Mouse (Mus musculus): ENCODE data around the gene Nostrin.

Gene Nostrin

DNA sequence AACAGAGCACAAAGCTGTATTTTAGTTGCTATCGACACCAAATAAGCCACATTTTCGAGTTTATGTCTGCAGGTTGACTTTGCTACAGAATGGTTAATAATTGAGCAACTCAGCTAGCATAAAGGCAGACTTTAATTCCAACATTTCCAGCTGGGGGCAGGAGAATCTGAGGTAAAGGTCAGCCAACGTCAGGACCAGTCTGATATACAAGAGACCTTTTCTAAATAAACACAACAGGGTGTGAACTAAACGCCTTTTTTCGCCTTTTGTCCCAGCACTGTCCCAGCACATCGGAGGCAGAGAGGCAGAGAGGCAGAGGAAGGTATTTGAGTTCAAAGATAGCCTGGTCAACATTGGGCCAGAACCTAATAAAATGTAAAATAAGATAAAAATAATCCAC lies 69.6 kb downstream of the Nostrin start:
- peak; percentile 8 to 39 for DNase-seq

DNA sequence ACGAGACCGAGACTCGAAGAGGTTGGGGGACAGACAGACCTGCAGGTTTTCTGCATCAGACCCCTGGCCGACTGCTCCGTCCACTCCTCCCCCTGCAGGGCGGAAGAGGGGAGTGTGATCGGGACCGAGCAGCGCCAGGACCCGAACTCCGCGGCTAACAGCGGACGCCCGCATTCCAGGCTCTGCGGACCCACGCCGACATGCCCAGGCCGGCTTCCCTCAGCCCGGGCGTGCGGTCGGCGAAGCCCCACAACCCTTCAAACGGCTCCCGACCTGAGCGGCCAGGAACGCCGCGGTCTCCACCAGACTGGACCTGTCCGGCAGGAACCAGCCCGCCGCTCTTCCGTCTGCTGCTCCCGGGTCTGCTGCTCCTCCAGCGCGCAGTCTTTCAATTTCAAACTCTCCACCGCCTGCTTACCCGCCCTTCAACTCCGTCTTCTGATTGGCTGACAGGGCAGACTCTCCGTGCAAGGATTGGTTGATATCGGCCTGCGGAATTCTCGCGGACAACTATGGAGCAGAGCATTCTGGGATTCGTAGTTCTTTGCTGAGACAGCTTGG lies 70.3 kb downstream of the Nostrin start, which contains the start of gene Spc25:
Spc25 (minus strand) TSS at position 404 of the 561 bp plus-strand sequence.
- peak; percentile 86 to 94 for DNase-seq

DNA sequence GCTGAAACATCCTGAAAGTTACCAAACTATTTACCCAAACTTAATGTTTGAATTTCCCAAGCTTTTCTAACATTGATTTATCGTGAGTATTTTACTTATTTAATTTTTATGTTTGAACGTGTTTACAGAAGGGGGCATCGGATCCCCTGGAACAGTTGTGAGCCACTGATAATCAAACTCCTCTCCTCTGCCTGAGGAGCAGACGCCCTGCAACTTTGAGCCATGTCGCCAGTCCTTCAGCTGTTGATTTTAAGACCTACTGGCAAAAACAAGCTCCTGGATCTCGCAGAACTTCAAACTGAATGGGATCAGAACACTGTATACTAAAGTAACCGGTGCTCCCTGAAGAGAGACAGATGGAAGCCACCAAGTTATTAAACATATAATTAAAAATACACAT lies 70.9 kb downstream of the Nostrin start:
- DNase-seq = peak; percentile 17 to 30

DNA sequence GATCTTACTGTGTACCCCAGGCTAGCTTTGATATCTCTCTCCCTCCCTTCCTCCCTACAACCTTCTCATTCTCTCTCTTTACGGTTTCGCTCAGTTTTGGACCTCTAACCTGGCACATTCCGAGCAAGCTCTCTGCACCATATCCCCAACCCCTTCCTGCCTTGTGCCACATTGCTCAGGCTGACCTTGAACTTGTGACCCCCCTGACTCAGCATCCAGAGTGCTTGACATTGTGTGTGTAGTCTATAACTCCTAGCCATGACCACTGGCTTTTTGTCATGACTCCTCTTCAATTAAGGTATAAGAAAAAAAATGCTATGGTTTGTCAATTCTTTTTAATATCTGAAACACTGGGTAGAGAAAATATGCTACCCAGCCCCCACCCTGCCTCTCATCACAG lies 74.1 kb downstream of the Nostrin start:
- no peak for DNase-seq

DNA sequence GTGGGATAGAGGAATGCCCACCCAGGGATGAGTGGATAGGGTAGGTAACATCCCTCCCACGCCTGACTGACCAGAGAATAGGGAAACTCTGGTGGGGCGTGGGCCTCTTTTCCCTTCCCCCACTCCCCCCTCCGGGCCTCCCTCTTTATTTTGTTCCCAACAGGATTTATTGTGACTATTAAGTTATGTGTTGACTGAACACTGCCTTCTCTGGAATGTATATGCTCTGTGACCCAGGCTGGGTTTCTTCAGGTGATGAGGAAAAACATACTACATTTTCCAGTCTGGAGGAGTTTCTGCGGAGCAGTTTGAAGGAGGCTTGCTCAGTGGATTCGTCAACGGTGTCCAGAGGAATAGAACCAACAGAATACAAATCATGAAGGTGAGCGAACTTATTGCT lies 75.2 kb downstream of the Nostrin start, which contains the start of gene G6pc2:
G6pc2 (plus strand) TSS at position 301 of the 400 bp plus-strand sequence.
- DNase-seq = peak; percentile 13 to 22

DNA sequence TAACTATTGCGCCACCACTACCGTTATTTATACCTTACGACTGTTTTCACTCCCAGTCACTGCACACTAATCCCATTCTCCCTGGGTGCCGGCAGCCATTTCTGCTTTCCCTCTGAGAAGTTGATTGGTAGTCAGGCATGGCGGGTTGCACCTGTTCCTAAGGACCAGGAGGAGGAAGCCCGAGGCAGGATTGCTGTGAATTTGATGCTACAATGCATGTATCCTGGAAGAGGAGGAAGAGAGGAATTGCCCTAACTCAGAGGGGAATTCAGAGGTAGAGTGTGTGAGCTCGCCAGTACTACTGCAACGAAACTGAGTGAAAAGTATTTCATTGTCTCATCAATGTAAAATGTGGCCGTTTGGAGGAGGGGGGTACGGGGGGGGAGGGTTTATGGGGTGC lies 77.1 kb downstream of the Nostrin start:
- no peak for DNase-seq

DNA sequence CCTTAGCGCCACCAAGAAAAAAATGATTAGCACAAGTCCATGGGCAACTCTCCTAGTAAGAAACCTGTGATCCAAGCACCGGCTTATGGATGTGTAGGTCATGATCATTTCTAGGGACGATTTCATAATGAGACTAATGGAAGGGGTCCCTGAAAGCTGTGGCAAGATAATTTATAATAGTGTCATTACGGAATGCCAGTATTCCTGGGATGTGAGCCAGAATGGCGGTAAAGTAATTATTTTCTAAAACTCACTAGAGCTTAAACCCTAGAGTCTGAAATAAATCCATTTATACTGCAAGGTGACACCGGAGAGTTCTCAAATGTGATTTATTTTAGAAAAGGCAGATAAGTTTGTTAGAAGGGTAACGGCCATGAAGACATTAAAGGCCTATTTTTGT lies 79.6 kb downstream of the Nostrin start:
- no peak for DNase-seq

DNA sequence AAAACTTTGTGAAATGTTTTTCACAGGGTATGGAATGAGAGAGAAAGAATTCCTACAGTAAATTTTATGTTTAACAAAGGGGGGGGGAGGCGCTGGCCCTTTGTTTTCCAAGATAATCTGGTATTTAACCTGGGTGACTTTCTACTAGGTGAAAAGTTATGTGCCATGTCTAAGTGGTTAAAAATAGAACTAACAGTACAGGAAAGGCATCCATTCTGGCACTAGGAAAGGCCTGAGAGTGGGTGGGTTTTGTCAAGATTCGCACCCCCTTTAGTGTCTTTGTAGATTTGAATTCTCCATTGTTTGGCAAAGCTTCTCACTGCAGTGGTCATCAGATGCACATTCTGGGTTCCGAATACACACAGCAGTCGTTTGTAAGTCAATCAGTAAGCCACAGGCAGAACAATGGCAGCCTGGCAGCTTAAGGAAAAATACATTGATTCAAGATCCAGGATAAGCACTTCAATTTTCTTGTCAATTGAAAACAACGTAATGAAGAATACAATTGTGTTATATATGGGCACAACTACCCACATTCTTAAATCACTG lies 86.3 kb downstream of the Nostrin start:
- DNase-seq = no peak

DNA sequence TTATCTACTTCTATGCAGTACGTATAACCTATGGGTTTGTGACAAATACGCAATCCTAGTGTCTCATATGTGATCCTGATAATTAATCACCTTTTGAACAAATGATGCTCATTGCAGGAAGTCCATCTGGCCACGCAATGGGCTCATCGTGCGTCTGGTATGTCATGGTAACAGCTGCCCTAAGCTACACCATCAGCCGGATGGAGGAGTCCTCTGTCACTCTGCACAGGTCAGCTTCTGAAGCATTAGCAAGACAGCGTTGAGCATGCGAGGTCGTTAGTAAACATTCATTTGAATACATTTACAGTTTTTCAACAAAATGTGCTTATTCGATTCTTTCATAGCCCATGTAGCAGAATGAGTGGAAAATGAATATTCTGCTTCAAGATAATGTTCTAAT lies 87.2 kb downstream of the Nostrin start:
- no peak for DNase-seq

DNA sequence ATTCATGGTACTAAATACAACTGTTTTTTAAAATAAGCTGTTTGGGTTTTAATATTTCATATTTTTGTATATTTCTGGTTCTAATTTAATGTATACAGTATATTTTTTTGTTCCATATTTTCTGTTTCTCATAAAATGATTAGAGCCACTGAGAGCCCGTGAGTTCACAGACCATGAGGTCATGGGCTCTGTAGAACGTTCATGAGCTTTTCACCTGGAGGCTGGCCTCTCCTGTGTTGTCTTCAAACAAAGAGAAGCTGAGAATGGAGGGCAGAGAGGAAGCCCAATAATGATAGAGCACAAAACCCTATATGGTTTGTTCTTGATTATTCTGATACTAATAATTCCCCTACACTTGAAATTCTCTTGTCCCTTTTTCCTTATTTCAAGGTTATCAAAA lies 89.1 kb downstream of the Nostrin start:
- DNase-seq = no peak

DNA sequence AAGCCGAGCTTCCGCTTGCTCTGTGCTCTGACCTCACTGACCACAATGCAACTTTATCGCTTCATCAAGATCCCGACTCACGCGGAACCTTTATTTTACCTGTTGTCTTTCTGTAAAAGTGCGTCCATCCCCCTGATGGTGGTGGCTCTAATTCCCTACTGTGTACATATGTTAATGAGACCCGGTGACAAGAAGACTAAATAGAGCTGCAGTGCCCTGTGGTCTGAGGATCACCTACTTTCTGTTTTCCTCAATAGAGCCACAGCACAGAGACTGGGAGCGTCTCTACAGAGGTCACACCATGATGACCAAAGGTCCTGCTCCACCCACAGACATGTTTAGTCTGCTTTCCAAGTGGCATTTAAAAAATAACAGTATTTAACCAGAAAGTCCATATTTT lies 91.3 kb downstream of the Nostrin start:
- DNase-seq = no peak

DNA sequence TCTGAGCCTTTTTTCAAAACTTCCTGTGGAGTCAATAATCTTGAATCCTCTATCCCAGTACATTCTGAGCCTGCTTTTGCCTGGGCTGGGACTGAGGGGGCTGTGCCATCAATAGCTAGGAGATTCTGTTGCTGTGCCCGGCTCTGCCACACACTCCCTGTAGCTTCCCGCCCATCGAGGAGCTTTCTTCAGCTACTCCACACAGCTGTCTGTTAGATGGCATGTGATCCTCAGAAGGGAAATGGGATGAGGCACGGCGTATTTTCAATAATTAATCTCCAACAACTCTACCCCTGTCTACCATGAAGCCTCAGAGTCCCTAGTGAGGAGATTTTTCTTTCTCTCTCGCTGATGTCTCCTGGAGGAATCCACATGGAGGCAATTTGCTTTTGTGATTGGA lies 93.0 kb downstream of the Nostrin start:
- DNase-seq = no peak

DNA sequence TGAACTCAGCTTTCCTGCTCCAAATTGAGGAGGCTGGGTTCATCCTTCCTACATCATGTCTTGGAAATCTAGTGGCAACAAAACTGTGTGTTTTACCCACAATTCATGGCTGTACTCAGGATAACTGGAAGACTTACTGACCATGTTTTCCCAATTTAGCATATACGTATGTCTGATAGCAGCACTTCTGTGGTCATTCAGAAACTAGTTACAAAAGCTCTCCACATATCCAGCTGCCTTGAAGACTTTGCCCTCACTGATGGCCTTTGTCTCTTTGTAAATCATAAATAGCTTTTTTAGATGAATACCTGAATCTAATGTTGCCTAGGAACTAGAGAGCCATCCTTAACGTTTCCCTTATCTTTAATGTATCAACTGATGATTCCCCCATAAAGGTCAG lies 94.5 kb downstream of the Nostrin start:
- DNase-seq = no peak

DNA sequence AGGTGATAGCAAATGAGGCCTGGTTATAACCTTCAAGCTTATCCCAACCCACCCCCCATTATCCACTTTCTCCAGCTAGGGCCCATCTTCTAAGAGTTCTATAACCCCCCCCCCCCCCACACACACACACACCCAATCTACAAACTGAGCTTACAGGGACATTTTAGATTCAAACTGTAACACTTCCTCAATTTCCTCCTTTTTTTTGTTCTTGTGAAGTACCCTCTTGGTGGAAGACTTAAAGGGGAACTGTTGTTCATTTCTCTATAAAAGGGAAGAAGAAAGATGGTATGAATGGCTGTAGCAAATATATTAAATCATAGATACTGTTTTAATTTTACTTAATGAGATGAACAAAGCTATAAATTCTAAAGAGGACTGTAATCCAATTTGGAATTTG lies 96.5 kb downstream of the Nostrin start:
- no peak for DNase-seq

DNA sequence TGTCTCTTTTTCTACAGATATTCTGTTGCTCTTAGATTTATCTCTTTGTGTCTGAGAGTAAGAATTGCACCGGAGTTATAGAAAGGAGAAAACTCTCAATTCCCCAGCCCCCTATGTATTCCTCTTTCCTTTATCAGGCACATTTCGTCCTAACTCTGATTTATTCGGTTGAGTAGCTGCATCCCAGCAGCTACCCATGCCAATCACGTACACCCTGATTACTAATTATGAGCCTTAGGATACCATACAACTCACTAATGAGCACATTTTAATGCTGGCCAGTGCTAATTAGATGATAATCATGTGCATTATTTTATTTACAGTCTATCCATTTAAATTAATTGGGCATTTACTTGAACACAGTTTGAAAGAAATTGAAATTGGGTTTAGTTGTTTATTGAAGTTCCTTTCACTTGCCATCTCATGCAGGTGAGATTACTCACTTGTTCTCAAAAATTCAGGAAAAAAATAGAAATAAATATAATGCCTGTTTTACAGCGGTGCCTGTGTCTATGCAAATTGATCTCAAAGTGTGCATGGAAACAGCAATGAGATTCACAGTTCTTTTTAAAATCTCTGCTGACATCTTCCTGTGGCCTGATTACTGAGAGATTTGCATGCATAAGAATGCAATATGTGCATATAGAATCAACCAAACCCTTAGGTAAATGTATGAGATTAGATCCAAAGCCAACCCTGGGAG lies 99.5 kb downstream of the Nostrin start:
- DNase-seq = no peak
